Mouse (Mus musculus) Patski (cell line): ENCODE measurements at regions not wholly inside any gene's neighbourhood (a gene's known extent, or its start where the extent isn't known, plus 50 kb on each side); places are given as distances from the start of the nearest gene placed in this dataset.

Experiments used
- ATAC-seq: fragments of 100-300 bp; one replicate; pipeline ENCODE4 v1.8.0; 2021
- CTCF ChIA-PET: fragments of 350-600 bp; sonication (Branson Sonifier 250); formaldehyde crosslinking; loops from one replicate; lab custom pipeline; 2022; ENCODE audit warnings: inconsistent platforms; lab: Charles Lee
- POLR2A ChIA-PET: fragments of 350-600 bp; sonication (Branson Sonifier 250); formaldehyde crosslinking; loops from one replicate; lab custom pipeline; 2022; ENCODE audit warnings: antibody characterized with exemption, inconsistent platforms; lab: Charles Lee
- DNase-seq: peaks from one replicate; pipeline ENCODE4 v3.0.0-alpha.2; 2011; ENCODE audit warnings: low read depth, low spot score
- H3K27me3 ChIP-seq: fragments of 371-371 bp; one replicate; pipeline ENCODE4 v1.5.1; 2021
- CTCF ChIP-seq: fragments of 100-300 bp; IDR thresholded peaks from one replicate; pipeline ENCODE4 v1.5.1; 2021
- in situ Hi-C: fragments of 300-500 bp; cut with MboI; formaldehyde crosslinking; loops from 3 replicates; pipeline ENCODE4 v1.11.1; 2018; ENCODE audit warnings: low pct_unique_long_range_greater_than_20kb, mixed read lengths

DNA sequence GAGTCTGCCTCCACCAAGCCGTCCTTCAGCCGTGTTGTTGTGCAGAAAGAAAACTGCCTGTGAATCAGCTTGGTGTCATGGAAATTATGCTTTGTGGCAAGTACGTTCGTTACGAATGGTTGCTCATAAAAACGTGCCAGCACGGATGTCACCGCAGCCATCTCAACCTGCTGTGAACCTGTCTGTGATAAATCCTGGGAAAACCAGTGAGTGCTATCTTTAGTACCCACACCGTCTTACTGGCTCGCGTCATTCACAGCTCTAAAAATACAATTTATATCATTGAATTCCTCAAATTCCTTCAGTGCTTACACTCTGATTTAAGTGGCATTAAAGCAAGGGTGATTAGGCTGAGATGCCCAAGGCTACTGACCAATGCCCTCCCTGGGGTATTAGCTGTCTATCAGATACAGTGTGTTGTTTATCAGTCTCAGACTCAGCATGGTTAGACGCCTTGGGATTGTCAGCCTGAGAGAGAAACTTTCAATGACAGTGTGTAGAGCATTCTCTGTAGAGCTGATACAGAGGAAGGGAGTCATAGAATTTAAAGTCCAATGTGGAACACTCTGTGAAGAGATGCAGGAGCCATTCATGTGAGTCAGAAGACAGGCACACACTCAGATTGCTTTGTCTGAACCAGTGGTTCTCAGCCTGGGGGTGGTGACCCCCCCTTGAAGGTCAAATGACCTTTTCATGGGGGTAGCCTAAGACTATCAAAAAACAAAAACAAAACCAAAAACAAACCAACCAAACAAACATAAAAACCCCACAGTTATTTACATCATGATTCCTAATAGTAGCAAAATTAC lies 96.2 kb upstream of the Myocd start:
- in situ Hi-C loops: no loop called here
- TF ChIP-seq CTCF: no peak
- no peaks in the 10 kb centered on the region for H3K27me3 ChIP-seq
- ChIA-PET CTCF (interaction anchor here (1.1 to 2.1 kb wide), 3 partner anchors 10 to 20 kb away, joined by 3 to 8 read pairs (median 4); no protein-coding TSS in a partner anchor), POLR2A (interaction anchor here (1.0 kb wide), 1 partner anchor 21 kb away, joined by 4 read pairs; no protein-coding TSS in a partner anchor)
- peak; percentile 81 for ATAC-seq
- DNase-seq: peak; percentile 80

DNA sequence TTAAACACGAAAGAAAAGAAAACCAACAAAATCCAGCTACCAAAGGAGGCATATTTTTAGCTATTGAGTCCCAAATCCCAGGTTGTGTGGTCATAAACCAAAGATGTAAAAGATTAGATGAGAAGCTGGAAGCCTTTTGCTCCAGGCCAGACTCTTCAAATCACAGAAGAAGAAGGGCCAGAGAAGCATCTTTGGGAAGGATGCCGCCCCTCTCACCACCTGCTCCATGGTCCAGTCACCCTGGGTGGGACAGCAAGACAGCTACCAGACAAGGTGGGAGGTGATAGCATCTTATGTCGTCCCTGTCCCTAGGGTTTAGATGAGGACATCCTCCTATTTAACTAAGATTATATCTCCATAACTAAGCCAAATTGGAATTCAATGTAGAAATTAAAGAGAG lies 95.1 kb upstream of the Myocd start:
- in situ Hi-C loops: no loop called here
- TF ChIP-seq CTCF: no peak
- DNase-seq (no peak), ATAC-seq (no peak)
- H3K27me3 ChIP-seq: no peaks in the 10 kb centered on the region
- ChIA-PET CTCF (no interaction called here), POLR2A (no interaction called here)

DNA sequence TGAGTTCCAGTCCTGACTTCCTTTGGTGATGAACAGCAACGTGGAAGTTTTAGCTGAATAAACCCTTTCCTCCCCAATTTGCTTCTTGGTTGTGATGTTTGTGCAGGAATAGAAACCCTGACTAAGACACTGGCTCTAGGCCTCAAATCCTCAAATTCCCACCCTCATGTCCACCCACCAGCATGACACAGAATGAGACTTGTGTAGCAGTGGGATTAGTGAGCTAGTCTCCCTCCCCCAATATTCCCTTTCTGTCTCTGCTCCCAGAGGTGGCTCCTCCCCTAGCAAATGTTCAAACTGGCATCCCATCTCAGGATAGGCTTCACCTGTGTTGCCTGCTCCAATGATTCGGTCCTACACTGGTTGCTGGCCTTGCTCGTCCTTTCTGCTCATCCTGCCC lies 94.1 kb upstream of the Myocd start:
- POLR2A ChIA-PET: no interaction called here
- CTCF ChIA-PET: no interaction called here
- TF ChIP-seq CTCF: no peak
- ATAC-seq (no peak), DNase-seq (no peak)
- in situ Hi-C loops: no loop called here
- no peaks in the 10 kb centered on the region for H3K27me3 ChIP-seq

DNA sequence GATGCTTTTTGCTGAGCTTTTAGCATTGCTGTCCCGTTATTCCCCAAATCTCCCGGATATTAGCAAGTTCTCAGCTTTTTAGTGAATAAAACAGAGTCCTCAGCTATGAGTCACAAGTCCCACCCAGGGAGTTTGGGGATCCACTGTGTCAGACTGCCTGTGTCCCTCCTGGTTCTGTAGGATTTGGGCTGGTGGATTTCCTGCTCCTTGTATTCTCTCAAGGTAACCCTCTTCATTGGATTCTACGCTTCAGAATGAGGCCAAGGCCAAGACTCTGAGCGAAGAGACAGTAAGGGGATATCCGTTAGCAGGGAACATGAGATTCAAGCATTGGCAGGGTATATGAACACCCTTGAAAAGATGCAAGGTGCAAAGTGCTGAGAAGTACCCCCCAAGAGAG lies 90.9 kb upstream of the Myocd start:
- TF ChIP-seq CTCF: no peak
- ChIA-PET POLR2A (no interaction called here), CTCF (interaction anchor here (1.5 kb wide), 1 partner anchor 22 kb away, joined by 4 read pairs; no protein-coding TSS in a partner anchor)
- ATAC-seq: no peak
- in situ Hi-C loops: no loop called here
- no peaks in the 10 kb centered on the region for H3K27me3 ChIP-seq
- DNase-seq: no peak

DNA sequence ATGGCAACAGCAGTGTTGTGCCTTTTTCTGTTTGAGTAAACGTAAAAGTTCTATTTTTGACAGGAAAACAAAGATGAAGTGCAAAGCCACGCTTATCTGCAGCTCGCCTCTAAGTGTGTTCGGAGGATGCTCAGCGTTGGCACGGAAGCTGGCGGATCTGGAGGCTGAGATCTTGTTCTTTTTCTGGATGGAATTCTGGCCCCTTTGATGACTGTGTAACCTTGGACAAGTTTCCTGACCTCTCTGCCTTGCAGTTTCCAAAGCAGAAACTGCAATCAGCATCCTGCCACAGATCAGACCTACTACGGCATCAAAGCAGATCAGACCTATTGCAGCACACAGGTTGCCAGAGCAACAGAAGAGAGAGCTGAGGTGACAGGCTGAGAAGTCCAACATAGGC lies 89.1 kb upstream of the Myocd start:
- DNase-seq: no peak
- ChIA-PET CTCF (no interaction called here), POLR2A (no interaction called here)
- in situ Hi-C loops: no loop called here
- TF ChIP-seq CTCF: no peak
- no peaks in the 10 kb centered on the region for H3K27me3 ChIP-seq
- ATAC-seq: no peak

DNA sequence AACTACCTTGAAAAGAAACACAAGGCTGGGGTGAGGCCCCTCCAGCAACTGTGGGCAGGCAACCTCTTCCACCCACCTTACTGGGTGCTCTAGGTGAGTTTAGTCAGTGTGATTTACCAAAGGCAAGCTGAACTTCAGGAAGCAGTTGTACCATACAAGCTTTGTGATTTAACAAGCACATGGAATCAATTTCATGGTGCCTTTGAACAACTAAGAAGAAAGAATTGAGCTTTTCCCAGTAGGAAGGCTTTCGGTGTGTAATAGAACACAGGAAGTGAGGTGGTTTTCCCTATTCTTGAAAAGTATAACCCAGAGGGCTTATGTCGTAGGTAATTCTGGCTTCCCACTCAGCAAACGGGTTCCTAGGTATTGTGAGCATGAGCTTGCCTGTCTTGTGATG lies 82.7 kb upstream of the Myocd start:
- DNase-seq: no peak
- no peaks in the 10 kb centered on the region for H3K27me3 ChIP-seq
- POLR2A ChIA-PET: no interaction called here
- CTCF ChIA-PET: interaction anchor here (1.9 kb wide), 1 partner anchor 11 kb away, joined by 6 read pairs; no protein-coding TSS in a partner anchor
- ATAC-seq: no peak
- TF ChIP-seq CTCF: no peak
- in situ Hi-C loops: no loop called here

DNA sequence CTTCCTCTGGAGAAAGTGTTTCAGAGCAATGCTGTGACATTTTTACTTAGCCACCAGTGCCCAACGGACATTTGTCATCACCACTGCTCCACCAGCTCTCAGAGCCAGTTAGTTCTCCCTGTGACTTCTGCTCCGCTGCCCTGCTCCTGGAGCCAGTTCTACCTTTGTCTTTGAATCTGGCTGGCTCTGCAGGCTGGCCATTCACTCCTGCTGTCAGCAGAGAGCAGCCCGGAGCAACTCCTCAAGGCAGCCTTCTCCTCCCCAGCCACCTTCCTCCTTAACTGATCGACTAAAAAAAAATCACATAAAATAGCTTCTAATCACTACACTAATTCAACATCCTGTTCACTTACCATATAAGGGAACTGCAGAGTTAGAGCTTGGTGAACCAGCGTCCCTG lies 79.2 kb upstream of the Myocd start:
- ChIA-PET CTCF (no interaction called here), POLR2A (no interaction called here)
- in situ Hi-C loops: no loop called here
- DNase-seq (no peak), ATAC-seq (no peak)
- H3K27me3 ChIP-seq: no peaks in the 10 kb centered on the region
- no peak for TF ChIP-seq CTCF

DNA sequence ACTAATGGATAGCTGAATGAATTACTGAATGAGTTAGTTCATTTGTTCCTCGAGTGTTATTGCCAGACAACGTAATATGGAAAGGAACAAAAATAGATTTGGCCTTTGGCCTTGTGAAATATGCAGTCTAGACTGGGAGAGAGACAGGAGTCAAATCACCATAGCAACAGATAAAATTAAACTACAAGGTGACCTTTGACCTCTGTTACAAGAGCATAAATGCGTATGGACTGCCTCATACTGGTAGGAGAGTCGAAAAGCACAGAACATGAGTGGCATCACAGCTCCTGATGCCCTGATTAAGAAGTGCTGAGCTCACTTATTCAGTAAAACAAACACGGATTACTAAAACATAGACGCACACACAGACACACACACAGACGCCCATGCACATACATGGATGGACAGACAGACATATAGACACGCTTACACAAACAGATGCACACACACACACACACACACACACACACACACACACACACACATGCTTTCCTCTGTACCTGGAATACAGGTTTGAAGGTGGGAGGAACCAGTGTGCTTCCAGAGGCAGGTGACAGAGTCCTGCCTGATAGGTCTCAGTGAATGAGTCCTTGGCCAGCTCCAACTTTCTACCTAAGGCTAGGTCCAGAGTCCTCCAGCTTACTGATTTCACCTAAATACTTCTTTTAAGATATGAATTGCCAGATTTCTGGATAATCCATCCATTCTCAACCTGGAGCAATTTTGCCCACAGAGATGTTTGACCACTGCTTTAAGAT lies 72.1 kb upstream of the Myocd start:
- H3K27me3 ChIP-seq: no peaks in the 10 kb centered on the region
- TF ChIP-seq CTCF: no peak
- in situ Hi-C loops: no loop called here
- ATAC-seq (no peak), DNase-seq (no peak)
- POLR2A ChIA-PET: no interaction called here
- CTCF ChIA-PET: interaction anchor here (1.8 kb wide), 1 partner anchor 12 kb away, joined by 6 read pairs; no protein-coding TSS in a partner anchor

DNA sequence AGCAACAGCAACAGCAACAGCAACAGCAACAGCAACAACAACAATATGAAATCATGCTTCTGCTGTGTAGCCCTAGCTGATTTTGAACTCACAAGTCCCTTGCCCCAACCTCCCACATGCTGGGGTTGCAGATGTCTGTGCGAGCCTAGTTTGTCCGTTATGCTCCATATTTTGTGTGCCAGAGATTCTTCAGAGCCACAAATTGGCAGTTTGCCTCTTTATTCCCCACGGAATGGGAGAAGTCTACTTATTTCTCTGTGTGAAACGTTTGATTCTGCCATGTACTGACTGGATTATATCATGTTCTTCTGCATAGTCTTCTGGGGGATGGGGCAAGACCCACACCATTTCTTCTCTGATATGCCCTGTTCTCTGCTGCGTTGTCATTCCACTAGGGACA lies 64.5 kb upstream of the Myocd start:
- in situ Hi-C loops: no loop called here
- ChIA-PET CTCF (interaction anchor here (1.8 kb wide), 1 partner anchor 14 kb away, joined by 8 read pairs; no protein-coding TSS in a partner anchor), POLR2A (no interaction called here)
- DNase-seq: no peak
- H3K27me3 ChIP-seq: no peaks in the 10 kb centered on the region
- TF ChIP-seq CTCF: no peak
- ATAC-seq: no peak

DNA sequence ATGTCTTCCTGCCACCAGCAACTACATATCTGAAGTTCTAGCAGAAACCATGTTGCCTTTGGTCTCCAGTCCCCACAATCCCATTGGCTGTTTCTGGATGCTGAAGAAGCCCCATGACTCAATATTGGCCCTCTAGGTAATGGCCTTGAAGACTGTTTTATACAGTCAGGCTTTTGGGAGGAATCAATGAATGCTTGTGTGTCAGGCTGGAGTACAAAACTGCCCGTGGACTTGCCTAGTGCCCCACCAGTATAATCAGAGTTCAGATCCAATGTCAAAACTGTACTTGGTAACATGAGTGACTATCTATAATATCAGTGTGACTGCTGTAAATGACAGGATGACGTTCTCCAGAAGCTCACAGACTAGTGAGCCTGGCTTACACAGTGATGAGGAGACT lies 63.3 kb upstream of the Myocd start:
- CTCF ChIA-PET: interaction anchor here (1.8 kb wide), 1 partner anchor 13 kb away, joined by 8 read pairs; no protein-coding TSS in a partner anchor
- DNase-seq (no peak), ATAC-seq (no peak)
- H3K27me3 ChIP-seq: no peaks in the 10 kb centered on the region
- POLR2A ChIA-PET: no interaction called here
- TF ChIP-seq CTCF: no peak
- in situ Hi-C loops: no loop called here
